Mouse (Mus musculus) urinary bladder, postnatal 36 days (tissue): Measurements from ENCODE around the gene Tet3.

Experiments
- DNase-seq, 2 experiments: peaks; one replicate each; pipeline ENCODE4 v3.0.0; 2022; ENCODE audit warnings: low spot score in 2 of 2, mixed read lengths in 1 of 2

Tet3 gene

GRCm38 (mm10) chr6:83414601-83415355, 44.1 kb downstream of the Tet3 start:
- no peak for DNase-seq

GRCm38 (mm10) chr6:83413686-83414085, 45.2 kb downstream of the Tet3 start:
- DNase-seq = no peak

GRCm38 (mm10) chr6:83412854-83413401, 46.0 kb downstream of the Tet3 start:
- DNase-seq = no peak

- DNase-seq = no peak
Observed at GRCm38 (mm10) chr6:83412362-83412853, 46.5 kb downstream of the Tet3 start.

GRCm38 (mm10) chr6:83411635-83412361, 47.1 kb downstream of the Tet3 start:
- no peak for DNase-seq

- DNase-seq = no peak
Observed at GRCm38 (mm10) chr6:83410046-83410706, 48.7 kb downstream of the Tet3 start.

GRCm38 (mm10) chr6:83408510-83408909, 50.4 kb downstream of the Tet3 start:
- DNase-seq = no peak

- DNase-seq = no peak
Observed at GRCm38 (mm10) chr6:83405511-83406064, 53.3 kb downstream of the Tet3 start.

- DNase-seq = no peak
Observed at GRCm38 (mm10) chr6:83404571-83404970, 54.3 kb downstream of the Tet3 start.

GRCm38 (mm10) chr6:83403481-83403880, 55.4 kb downstream of the Tet3 start:
- DNase-seq = no peak

GRCm38 (mm10) chr6:83399790-83400189, 59.1 kb downstream of the Tet3 start:
- no peak for DNase-seq

GRCm38 (mm10) chr6:83397728-83398127, 61.2 kb downstream of the Tet3 start:
- DNase-seq = no peak

- DNase-seq = no peak
Observed at GRCm38 (mm10) chr6:83396711-83397110, 62.2 kb downstream of the Tet3 start.

- no peak for DNase-seq
Observed at GRCm38 (mm10) chr6:83395544-83396229, 63.2 kb downstream of the Tet3 start.

- DNase-seq = no peak
Observed at GRCm38 (mm10) chr6:83394122-83394521, 64.8 kb downstream of the Tet3 start.

GRCm38 (mm10) chr6:83392166-83392780, 66.6 kb downstream of the Tet3 start:
- peak; percentile 23 to 48 for DNase-seq

- DNase-seq = no peak
Observed at GRCm38 (mm10) chr6:83385569-83386090, 73.3 kb downstream of the Tet3 start.

GRCm38 (mm10) chr6:83381510-83382491, 77.1 kb downstream of the Tet3 start:
- no peak for DNase-seq

GRCm38 (mm10) chr6:83373704-83374300, 85.1 kb downstream of the Tet3 start:
- no peak for DNase-seq
